Mouse (Mus musculus) myocyte (in vitro differentiated cells): ENCODE measurements around the gene Unc45a.

Source experiments
- POLR2A ChIP-seq: IDR thresholded peaks from one replicate; pipeline ENCODE4 v1.6.1; 2011; ENCODE audit warnings: low read depth, mild to moderate bottlenecking, control low read depth, moderate library complexity; ENCODE audit not compliant: insufficient read length
- POLR2AphosphoS2 ChIP-seq: IDR thresholded peaks from one replicate; pipeline ENCODE4 v1.6.1; 2011; ENCODE audit warnings: low read depth, control low read depth; ENCODE audit not compliant: insufficient read length
- TCF3 ChIP-seq: IDR thresholded peaks from one replicate; pipeline ENCODE4 v1.6.1; 2011; ENCODE audit warnings: low read depth, control low read depth; ENCODE audit not compliant: insufficient read length
- USF1 ChIP-seq: IDR thresholded peaks from one replicate; pipeline ENCODE4 v1.6.1; 2011; ENCODE audit warnings: low read depth, mild to moderate bottlenecking, control low read depth, moderate library complexity

DNA sequence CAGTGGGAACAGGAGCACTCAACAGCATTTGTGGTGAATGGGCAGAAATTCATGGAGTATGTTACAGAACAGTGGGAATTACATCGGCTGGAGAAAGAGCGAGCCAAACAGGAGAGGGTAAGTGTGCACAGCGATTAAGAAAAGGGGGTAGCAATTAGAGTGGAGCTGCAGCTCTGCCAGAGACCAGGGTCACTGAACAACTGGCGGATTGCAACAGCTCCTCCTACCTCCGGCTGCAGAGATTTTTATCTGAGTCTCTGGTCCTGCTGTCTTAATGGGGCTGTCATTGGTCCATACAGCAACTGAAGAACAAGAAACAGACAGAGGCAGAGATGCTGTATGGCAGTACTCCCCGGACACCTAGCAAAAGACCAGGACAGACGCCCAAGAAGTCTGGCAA, 30.0 kb downstream of the Unc45a start:
- no peak for TF ChIP-seq POLR2A
- no peak for TF ChIP-seq USF1
- no peak for TF ChIP-seq TCF3
- no peak for TF ChIP-seq POLR2AphosphoS2
